Mouse (Mus musculus) C2C12 (cell line): ENCODE measurements around the gene Bbs2.

Experiments
- CTCF ChIP-seq: IDR thresholded peaks from one replicate; pipeline ENCODE4 v1.5.1; 2011; ENCODE audit not compliant: control insufficient read depth, insufficient read depth, insufficient read length
- MYOD1 ChIP-seq: IDR thresholded peaks from one replicate; pipeline ENCODE4 v1.6.1; 2011; ENCODE audit warnings: low read depth; ENCODE audit not compliant: control insufficient read depth, insufficient read length
- USF1 ChIP-seq: IDR thresholded peaks from one replicate; pipeline ENCODE4 v1.6.1; 2011; ENCODE audit warnings: low read depth, mild to moderate bottlenecking, control low read depth, moderate library complexity

- TF ChIP-seq CTCF (no peak), USF1 (no peak), MYOD1 (no peak)
Measured at GRCm38 (mm10) chr8:94087964-94088363, 10.8 kb downstream of the Bbs2 start.
